Mouse (Mus musculus) embryonic facial prominence, embryonic 14.5 days (tissue): ENCODE results near the gene Ccdc34. TPM values are rescaled to one million over a fixed set of nuclear protein-coding genes. Genes with fewer than 3 reads are reported as not detected.
"Not testable (repeated sequence)": the region's sequence is repeated elsewhere in the genome, so short reads cannot be mapped to it uniquely, and the experiment has no call there.

Experiments
- ATAC-seq: fragments of 200-750 bp; cut with Nextera tagmentation; 2 replicates; pipeline ENCODE4 v1.8.0; 2017; ENCODE audit warnings: low read depth, moderate number of reproducible peaks, moderate TSS enrichment
- DNase-seq: peaks from one replicate; pipeline ENCODE4 v3.0.0-alpha.2; 2015; ENCODE audit warnings: low spot score
- H3K27ac ChIP-seq: fragments of 300-500 bp; sonication (generic); replicated peaks from 2 replicates; pipeline ENCODE4 v1.5.1; 2014; ENCODE audit warnings: low read depth, mild to moderate bottlenecking, low read length, moderate library complexity
- H3K27me3 ChIP-seq: fragments of 300-500 bp; sonication (generic); replicated peaks from 2 replicates; pipeline ENCODE4 v1.6.1; 2014; ENCODE audit warnings: low read length; ENCODE audit not compliant: control insufficient read depth, insufficient read depth
- H3K36me3 ChIP-seq: fragments of 300-500 bp; sonication (generic); 2 replicates; pipeline ENCODE4 v1.6.1; 2014; ENCODE audit warnings: low read length, mixed read lengths; ENCODE audit not compliant: control insufficient read depth, insufficient read depth
- H3K4me1 ChIP-seq: fragments of 300-500 bp; sonication (generic); 2 replicates; pipeline ENCODE4 v1.6.1; 2014; ENCODE audit warnings: antibody characterized with exemption, low read length; ENCODE audit not compliant: control insufficient read depth, insufficient read depth
- H3K4me2 ChIP-seq: fragments of 300-500 bp; sonication (generic); 2 replicates; pipeline ENCODE4 v1.6.1; 2014; ENCODE audit warnings: low read depth, mild to moderate bottlenecking, low read length, moderate library complexity, mixed read lengths
- H3K4me3 ChIP-seq: fragments of 300-500 bp; sonication (generic); 2 replicates; pipeline ENCODE4 v1.5.1; 2014; ENCODE audit warnings: low read depth, mild to moderate bottlenecking, low read length
- H3K9ac ChIP-seq: fragments of 300-500 bp; sonication (generic); 2 replicates; pipeline ENCODE4 v1.6.1; 2014; ENCODE audit warnings: low read depth, mild to moderate bottlenecking, low read length, moderate library complexity, mixed read lengths
- H3K9me3 ChIP-seq: fragments of 300-500 bp; sonication (generic); 2 replicates; pipeline ENCODE4 v1.6.1; 2016; ENCODE audit warnings: low read length; ENCODE audit not compliant: control insufficient read depth
- WGBS: fragments of 180-500 bp; shearing (Covaris S2); extraction: QIAGEN DNeasy Blood & Tissue Kit; methylation state at CpG from one replicate; pipeline ENCODE4 v1.1.7; 2014; 5-methylcytosine and 5-hydroxymethylcytosine counted together
- polyA plus RNA-seq: library from polyadenylated mRNA; unstranded; fragments of >200 nt; fragmentation: Nextera tagmentation; extraction: Ambion mirVana; gene quantifications from 2 replicates; pipeline ENCODE4 v1.2.1, GENCODE M21; 2014

Ccdc34 gene
- polyA plus RNA-seq, 1 experiment from 2014 or later, result 37.7 TPM

DNA sequence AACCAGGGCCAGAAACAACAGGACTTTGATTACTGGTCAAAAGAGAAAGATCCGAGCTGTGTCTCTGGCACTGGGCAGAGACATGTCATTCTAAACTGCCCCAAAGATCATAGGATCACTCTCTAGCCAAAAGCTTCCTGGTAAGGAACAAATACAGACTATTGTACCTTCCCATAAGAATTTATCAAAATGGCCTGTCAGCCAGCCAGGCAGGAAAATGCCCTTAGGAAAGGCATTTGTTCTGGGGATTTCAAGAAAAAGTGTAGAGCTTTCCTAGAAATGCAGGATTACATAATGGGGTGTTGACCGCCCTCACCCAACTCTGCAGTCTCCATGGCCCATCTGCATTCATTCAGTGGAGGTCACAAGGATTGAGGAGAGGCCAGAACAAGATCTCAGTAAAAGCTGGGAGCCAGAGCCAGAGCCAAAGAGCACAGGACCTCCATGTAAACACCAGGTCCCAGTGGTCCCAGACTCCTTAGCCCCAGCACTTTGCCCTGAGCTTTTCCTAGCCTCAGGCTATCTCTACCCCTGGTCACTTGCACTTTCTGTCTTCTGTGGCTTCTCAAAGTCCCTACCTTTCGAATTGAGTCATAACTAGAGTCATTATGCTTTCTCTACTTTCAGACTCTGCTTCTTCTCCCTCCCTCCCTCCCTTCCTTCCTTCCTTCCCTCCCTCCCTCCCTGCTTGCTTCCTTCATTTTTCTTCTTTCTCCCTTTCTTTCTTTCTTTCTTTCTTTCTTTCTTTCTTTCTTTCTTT is 115.9 kb downstream of the Ccdc34 start:
- no peaks in the 10 kb centered on the region for H3K4me1 ChIP-seq
- no peak for ATAC-seq
- DNase-seq, result no peak
- no peaks in the 10 kb centered on the region for H3K27me3 ChIP-seq
- H3K27ac ChIP-seq, result no peak overlapping the region
- no peak overlapping the region for H3K4me2 ChIP-seq
- no peaks in the 10 kb centered on the region for H3K36me3 ChIP-seq
- WGBS, result 72% methylated on average over 3 of the region's 3 CpGs
- no peak overlapping the region for H3K4me3 ChIP-seq
- H3K9ac ChIP-seq, result no peak overlapping the region
- no peaks in the 10 kb centered on the region for H3K9me3 ChIP-seq

DNA sequence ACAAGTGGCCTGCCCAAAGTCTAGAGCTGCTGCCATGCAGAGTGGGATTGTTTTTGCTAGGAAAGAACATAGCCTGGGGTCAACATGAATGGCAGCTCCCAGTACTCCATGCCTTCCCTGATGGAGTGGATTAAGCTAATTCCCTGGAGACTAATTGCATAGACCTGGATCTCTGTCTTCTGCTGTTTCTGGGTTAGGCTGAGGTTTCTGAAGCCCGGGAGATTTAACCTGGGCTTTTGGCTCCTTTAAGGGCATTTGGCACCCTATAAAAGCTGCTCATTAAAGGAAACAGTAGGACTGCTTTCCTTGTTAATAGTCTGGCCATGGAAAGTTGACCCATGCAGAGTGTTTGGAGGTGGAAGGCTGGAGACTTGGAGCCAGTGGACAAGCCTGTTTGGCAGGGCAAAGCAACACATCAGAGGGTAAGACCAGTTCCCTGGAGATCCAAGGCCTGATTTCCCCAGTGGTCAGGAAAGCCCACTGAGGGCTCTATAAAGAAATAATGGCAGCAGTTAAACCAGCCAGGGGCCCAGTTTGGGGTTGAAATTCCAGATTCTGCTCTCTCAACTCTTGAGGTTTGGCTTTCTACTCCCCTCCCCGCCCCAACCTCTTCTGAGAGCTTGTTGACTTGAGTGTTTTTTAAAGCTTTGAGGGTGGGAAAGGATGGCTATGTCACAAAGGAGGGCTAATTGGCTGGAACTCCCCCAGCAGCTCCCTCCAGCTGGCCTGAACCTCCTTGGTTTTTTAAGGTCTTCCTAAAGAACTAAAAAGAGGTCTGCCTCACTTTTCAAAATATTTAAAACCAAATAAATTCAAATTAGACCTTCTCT is 117.4 kb downstream of the Ccdc34 start:
- Histone ChIP-seq H3K36me3 (no peaks in the 10 kb centered on the region), H3K4me3 (no peak overlapping the region), H3K4me1 (no peaks in the 10 kb centered on the region), H3K27ac (no peak overlapping the region), H3K9me3 (no peaks in the 10 kb centered on the region), H3K9ac (no peak overlapping the region), H3K27me3 (no peaks in the 10 kb centered on the region), H3K4me2 (no peak overlapping the region)
- DNase-seq (no peak), ATAC-seq (no peak)
- 48% methylated on average over 2 of the region's 2 CpGs for WGBS

DNA sequence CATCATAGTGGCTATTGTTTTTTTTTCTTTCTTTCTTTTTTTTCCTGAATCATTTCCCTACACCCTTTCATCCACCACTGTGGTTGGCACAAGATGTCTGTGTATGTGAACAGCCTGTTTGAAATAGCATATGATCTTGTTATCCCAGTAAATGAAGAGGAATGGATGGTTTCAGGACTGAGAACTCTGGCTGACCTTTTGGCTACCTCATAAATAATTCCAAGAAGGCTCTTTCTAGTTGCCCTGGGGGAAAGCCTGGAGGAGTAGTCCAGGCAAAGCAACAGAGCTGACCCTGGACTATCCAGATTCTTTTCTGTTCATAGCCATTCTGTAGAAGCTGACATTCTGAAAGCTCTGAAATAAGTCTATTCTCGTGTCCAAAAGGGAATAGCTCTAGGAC is 119.7 kb downstream of the Ccdc34 start:
- no peaks in the 10 kb centered on the region for H3K36me3 ChIP-seq
- no peak for DNase-seq
- H3K9me3 ChIP-seq, result no peaks in the 10 kb centered on the region
- 71% methylated on average over 1 of the region's 1 CpGs for WGBS
- no peak overlapping the region for H3K9ac ChIP-seq
- H3K4me2 ChIP-seq, result no peak overlapping the region
- ATAC-seq, result no peak
- H3K4me3 ChIP-seq, result no peak overlapping the region
- no peak overlapping the region for H3K27ac ChIP-seq
- H3K4me1 ChIP-seq, result no peaks in the 10 kb centered on the region
- no peaks in the 10 kb centered on the region for H3K27me3 ChIP-seq

DNA sequence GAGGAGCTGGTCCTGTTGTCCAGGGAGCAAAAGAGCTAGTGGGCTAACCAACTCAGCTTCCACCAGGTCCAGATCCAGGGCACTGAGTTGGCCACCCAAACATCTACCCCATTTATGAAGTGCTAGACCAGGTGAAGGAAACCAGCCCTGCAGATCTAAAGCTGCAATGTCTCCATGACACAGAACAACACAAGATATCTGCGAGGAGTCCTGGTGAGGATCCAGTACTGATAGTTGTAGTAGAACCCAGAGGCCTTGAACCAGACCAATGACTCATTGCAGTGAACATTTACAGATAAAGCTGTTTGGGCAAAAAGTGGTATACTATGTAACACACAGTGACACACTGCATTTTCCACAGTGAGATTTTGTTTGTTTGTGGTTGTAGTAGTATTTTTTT is 120.5 kb downstream of the Ccdc34 start:
- Histone ChIP-seq H3K4me2 (no peak overlapping the region), H3K4me1 (no peaks in the 10 kb centered on the region), H3K27ac (no peak overlapping the region), H3K36me3 (no peaks in the 10 kb centered on the region), H3K27me3 (no peaks in the 10 kb centered on the region), H3K4me3 (no peak overlapping the region), H3K9ac (no peak overlapping the region), H3K9me3 (no peaks in the 10 kb centered on the region)
- DNase-seq (no peak), ATAC-seq (no peak)
- 92% methylated on average over 1 of the region's 1 CpGs for WGBS

DNA sequence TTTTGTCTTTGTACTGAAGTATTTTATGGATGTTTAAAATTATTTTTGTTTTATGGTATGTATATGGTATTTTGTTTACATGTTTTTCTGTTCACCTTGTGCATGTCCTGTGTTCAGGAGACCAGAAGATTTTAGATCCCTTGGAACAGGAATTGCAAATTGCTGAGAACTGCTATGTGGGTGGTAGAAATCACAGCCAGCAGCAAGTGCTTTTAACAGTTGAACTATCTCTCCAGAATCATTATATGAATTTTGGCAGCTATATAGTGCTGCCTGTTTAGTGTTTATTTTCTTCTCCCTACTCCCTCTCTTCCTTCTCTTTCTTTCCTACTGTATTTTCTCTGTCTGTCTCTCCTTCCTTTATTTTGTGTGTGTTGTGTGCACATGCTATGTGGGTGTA is 130.4 kb downstream of the Ccdc34 start:
- H3K4me1 ChIP-seq, H3K9me3 ChIP-seq, H3K4me2 ChIP-seq, ATAC-seq, H3K36me3 ChIP-seq, H3K9ac ChIP-seq, H3K27ac ChIP-seq, H3K27me3 ChIP-seq, H3K4me3 ChIP-seq, DNase-seq: not testable (repeated sequence)

DNA sequence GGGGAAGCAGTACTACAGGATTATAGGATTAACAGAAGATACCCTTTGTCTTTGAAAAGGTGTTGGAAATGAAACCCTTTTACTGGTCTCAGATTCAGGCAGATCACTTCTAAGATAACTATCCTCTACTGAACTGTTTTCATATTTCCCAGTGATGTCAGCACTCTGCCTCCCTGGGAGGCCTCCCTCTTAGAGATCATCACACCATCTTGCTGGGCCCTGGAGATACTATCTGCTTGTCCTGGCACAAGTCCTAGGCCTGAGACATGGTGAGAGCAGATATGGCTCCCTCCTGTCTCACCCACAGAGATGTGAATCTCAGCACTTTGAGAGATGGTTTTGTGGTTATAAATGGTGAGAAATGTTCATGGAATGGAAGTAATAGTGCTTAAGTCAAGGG is 131.6 kb downstream of the Ccdc34 start:
- Histone ChIP-seq H3K36me3 (no peaks in the 10 kb centered on the region), H3K9me3 (no peaks in the 10 kb centered on the region), H3K4me3 (no peak overlapping the region), H3K4me2 (no peak overlapping the region), H3K4me1 (peaks cover 6% of the 10 kb centered on the region; the same call in 1 of the 2 replicates), H3K27ac (no peak overlapping the region; the same call in 1 of the 2 replicates), H3K9ac (no peak overlapping the region), H3K27me3 (no peaks in the 10 kb centered on the region)
- ATAC-seq (no peak), DNase-seq (no peak)

DNA sequence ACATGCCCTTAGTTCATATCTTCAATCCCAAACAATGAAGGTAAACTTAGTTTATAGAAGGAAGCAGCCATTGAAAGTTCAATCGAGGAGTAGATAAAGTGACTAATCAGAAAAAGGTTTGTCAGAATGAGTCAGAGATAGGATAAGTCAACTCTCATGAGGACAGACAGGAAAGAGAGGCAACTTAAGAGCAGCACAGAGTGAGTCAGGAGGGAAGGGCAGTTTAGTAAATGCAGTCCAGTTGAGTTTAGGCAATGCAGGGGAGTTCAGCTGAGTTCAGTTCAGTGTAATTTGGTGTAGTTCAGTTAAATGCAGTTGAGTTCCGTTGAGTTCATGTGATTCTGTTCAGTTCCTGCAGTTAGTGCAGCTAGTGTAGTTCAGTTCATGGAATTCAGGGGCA is 138.7 kb downstream of the Ccdc34 start:
- Histone ChIP-seq H3K27me3 (no peaks in the 10 kb centered on the region), H3K9me3 (peaks cover 8% of the 10 kb centered on the region; the same call in 1 of the 2 replicates), H3K4me1 (no peaks in the 10 kb centered on the region), H3K27ac (no peak overlapping the region), H3K4me3 (no peak overlapping the region), H3K9ac (no peak overlapping the region), H3K4me2 (no peak overlapping the region), H3K36me3 (no peaks in the 10 kb centered on the region)
- no peak for ATAC-seq
- DNase-seq, result no peak
- 86% methylated on average over 2 of the region's 2 CpGs for WGBS

DNA sequence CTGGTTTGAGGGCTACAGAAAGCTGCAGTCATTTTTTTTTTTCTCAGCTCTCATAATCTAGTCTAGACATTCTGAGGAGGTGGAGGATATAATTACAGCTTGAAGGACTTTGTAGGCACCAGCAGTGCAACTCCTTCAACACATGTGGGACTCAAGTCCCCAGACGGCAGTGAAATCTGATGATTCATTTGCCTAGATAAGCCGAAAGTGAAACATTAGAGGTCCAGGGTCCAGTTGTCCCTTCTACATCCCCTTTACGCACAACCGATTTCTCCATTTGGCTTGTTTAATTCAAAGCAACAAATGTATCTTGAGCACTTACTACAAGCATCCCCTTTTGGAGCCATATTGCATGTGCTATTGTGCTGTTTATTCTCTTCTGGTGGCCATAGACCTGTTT is 147.4 kb downstream of the Ccdc34 start:
- ATAC-seq (no peak), DNase-seq (no peak)
- no peak overlapping the region for H3K4me3 ChIP-seq
- H3K27me3 ChIP-seq, result no peaks in the 10 kb centered on the region
- H3K9me3 ChIP-seq, result no peaks in the 10 kb centered on the region
- H3K4me1 ChIP-seq, result no peaks in the 10 kb centered on the region
- WGBS, result 65% methylated on average over 4 of the region's 4 CpGs
- no peaks in the 10 kb centered on the region for H3K36me3 ChIP-seq
- H3K27ac ChIP-seq, result no peak overlapping the region
- H3K9ac ChIP-seq, result no peak overlapping the region
- no peak overlapping the region for H3K4me2 ChIP-seq
